Mouse (Mus musculus) ES-Bruce4 (cell line): Measurements from ENCODE around the gene Rapgef4. TPM values are rescaled to one million over a fixed set of nuclear protein-coding genes. Genes with fewer than 3 reads are reported as not detected.

Experiments used
- H3K27ac ChIP-seq: 2 replicates; pipeline ENCODE4 v1.5.1; 2012; ENCODE audit warnings: low read length, inconsistent platforms; ENCODE audit not compliant: insufficient read depth
- H3K27me3 ChIP-seq: 2 replicates; pipeline ENCODE4 v1.6.1; 2012; ENCODE audit warnings: mild to moderate bottlenecking, low read length, inconsistent platforms; ENCODE audit not compliant: control insufficient read depth, poor library complexity, insufficient read depth, severe bottlenecking
- H3K36me3 ChIP-seq: 2 replicates; pipeline ENCODE4 v1.6.1; 2012; ENCODE audit warnings: inconsistent platforms, mild to moderate bottlenecking, low read length, moderate library complexity; ENCODE audit not compliant: control insufficient read depth, poor library complexity, insufficient read depth, severe bottlenecking
- H3K4me1 ChIP-seq: one replicate; pipeline ENCODE4 v1.8.1; 2011; ENCODE audit warnings: low read length; ENCODE audit not compliant: control insufficient read depth, insufficient read depth
- H3K4me3 ChIP-seq: 2 replicates; pipeline ENCODE4 v1.5.1; 2011; ENCODE audit warnings: low read depth, mild to moderate bottlenecking, low read length
- H3K9ac ChIP-seq: 2 replicates; pipeline ENCODE4 v1.6.1; 2012; ENCODE audit warnings: low read depth, mild to moderate bottlenecking, inconsistent platforms; ENCODE audit not compliant: poor library complexity, severe bottlenecking
- H3K9me3 ChIP-seq: replicated peaks from 2 replicates; pipeline ENCODE4 v1.6.1; 2012; ENCODE audit warnings: mild to moderate bottlenecking, low read length, inconsistent platforms; ENCODE audit not compliant: control insufficient read depth, poor library complexity, insufficient read depth, severe bottlenecking
- CTCF ChIP-seq: IDR thresholded peaks from one replicate; pipeline ENCODE4 v1.8.1; 2011; ENCODE audit warnings: low read depth, low read length
- EP300 ChIP-seq: IDR thresholded peaks from 2 replicates; pipeline ENCODE4 v1.6.1; 2011; ENCODE audit warnings: low read depth, low read length; ENCODE audit not compliant: insufficient read depth
- POLR2A ChIP-seq: IDR thresholded peaks from one replicate; pipeline ENCODE4 v1.8.1; 2011; ENCODE audit warnings: low read length; ENCODE audit not compliant: insufficient read depth
- polyA plus RNA-seq: library from polyadenylated mRNA; stranded (reverse); fragments of >200 nt; gene quantifications from 2 replicates; pipeline ENCODE4 v1.2.4, GENCODE M21; 2011; ENCODE audit warnings: low read depth; ENCODE audit not compliant: missing spikeins, insufficient read depth, insufficient read length

Rapgef4 gene
- polyA plus RNA-seq, 1 experiment, result not detected

DNA sequence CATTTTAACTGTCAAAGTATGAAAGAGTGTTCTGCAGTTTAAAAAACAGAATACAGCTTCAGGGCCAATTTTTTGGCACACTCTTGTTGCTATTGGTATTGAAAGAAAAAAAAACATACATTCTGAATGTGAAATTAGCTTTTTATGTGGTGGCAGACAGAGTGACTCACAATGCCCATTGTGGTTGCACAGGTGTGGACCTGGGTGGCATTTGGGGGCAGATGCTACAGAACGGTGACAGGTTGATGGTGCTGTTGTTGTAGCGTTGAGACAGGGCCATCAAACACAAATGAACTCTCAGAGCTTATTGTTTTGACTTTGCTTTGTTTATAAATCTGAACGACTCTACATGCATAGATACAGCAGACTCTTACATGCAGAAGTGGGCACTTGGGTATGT, 202.7 kb downstream of the Rapgef4 start:
- Histone ChIP-seq H3K4me1 (no peaks in the 10 kb centered on the region), H3K27me3 (peaks cover 1% of the 10 kb centered on the region; the same call in 1 of the 2 replicates), H3K9me3 (no peaks in the 10 kb centered on the region), H3K27ac (no peak overlapping the region), H3K9ac (no peak overlapping the region), H3K4me3 (no peak overlapping the region), H3K36me3 (no peaks in the 10 kb centered on the region)
- TF ChIP-seq POLR2A, result no peak
- no peak for TF ChIP-seq EP300
- TF ChIP-seq CTCF, result no peak

DNA sequence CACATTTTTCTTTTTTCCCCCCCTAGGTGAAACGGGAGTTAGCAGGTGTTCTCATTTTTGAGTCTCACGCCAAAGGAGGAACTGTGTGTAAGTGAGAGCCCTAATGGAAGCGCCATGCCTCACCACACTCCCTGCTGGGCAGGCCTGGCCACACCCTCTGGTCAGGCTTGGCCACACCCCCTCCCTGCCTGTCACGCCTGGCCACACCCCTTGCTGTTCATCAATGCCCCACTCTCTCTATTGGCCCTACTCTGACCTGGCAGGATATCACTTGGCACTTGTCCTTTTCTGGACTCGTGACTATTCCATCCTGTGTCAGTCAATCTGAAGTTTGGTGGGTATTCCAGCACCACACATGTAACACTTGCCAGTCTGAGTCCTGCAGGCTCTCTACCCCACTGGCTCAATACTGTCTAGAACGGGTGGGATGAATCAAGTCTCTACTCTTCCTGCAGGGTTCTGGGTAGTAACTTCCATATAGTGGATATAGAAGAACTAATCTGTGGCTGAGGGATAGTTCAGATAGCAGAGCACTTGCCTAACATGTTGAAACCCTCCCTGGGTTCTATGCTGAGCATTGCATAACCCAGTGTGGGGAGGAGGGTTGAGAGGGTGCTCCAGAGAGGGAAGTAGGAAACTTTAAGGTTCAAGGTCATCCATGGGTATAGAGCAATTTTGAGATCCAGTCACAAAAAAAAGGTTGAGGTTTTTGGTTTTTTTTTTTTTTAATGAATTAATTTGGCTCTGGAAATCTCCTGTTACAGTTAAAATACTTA, 215.3 kb downstream of the Rapgef4 start:
- Histone ChIP-seq H3K9me3 (peaks cover 4% of the 10 kb centered on the region), H3K27me3 (no peaks in the 10 kb centered on the region), H3K36me3 (no peaks in the 10 kb centered on the region), H3K9ac (no peak overlapping the region), H3K27ac (no peak overlapping the region), H3K4me1 (no peaks in the 10 kb centered on the region), H3K4me3 (no peak overlapping the region)
- TF ChIP-seq EP300 (no peak), POLR2A (no peak), CTCF (no peak)

DNA sequence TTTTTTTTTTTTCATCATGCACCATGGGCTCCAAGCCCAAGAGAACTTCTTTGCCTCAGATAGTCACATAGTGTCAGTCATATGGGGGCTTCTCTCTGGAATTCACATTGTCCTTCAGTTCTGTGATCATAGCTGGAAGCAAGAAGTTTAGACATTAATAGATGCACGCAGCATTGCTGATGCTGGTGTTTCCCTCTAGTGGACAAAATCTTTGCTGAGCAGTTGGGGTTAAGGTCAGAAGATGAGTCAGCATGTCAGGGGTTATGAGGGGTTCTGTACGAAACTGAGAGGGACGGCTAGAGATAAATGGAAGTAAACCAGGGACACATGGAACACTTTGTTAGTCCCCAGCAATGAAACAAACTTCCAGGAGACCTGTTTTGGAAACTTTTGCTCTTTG, 216.0 kb downstream of the Rapgef4 start:
- H3K27me3 ChIP-seq, result no peaks in the 10 kb centered on the region
- H3K9me3 ChIP-seq, result no peaks in the 10 kb centered on the region
- no peak overlapping the region for H3K4me3 ChIP-seq
- TF ChIP-seq POLR2A, result no peak
- TF ChIP-seq EP300, result no peak
- no peak for TF ChIP-seq CTCF
- H3K27ac ChIP-seq, result no peak overlapping the region
- no peaks in the 10 kb centered on the region for H3K4me1 ChIP-seq
- no peak overlapping the region for H3K9ac ChIP-seq
- H3K36me3 ChIP-seq, result no peaks in the 10 kb centered on the region

DNA sequence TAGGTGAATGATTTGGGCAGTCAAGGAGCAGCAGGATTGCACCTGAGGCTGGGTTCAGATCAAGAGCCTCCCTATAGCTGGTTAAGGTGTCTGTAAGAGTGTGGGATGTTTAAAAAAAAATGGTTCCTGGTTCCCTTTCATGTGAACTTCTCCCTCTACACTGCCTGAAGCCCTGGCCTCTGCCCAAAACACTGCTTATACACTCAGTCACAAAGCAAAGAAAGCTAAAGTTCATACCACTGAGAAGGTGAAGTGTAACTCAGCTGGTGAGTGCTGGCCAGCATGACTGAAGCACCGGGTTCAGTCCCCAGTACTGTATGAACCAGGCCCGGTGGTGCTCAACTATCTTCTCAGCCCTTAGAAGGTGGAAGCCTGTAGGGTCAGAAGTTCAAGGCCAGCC, 218.4 kb downstream of the Rapgef4 start:
- no peak for TF ChIP-seq EP300
- TF ChIP-seq POLR2A, result no peak
- no peak for TF ChIP-seq CTCF
- no peak overlapping the region for H3K27ac ChIP-seq
- no peaks in the 10 kb centered on the region for H3K9me3 ChIP-seq
- H3K4me3 ChIP-seq, result no peak overlapping the region
- no peaks in the 10 kb centered on the region for H3K36me3 ChIP-seq
- no peak overlapping the region for H3K9ac ChIP-seq
- H3K4me1 ChIP-seq, result no peaks in the 10 kb centered on the region
- H3K27me3 ChIP-seq, result no peaks in the 10 kb centered on the region

DNA sequence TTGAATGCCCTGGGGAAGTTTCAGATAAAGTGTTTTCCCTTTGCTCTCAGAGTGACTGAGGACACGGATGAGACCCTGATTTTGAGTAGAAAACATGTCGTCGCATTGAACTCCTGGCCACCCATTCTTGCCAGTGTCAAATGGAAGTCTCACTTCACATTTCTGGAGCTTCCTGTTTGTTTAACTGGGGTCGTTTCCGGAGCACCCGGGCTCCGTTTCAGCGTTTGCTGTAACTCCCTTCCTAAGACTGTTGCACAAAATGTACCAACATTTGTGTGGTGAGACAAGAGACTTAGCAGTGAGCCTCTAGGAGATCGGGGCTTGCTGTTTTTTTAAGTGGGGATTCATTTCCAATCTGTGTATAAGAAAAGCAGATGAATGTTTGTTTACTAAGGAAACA, 220.5 kb downstream of the Rapgef4 start:
- Histone ChIP-seq H3K36me3 (no peaks in the 10 kb centered on the region), H3K27ac (no peak overlapping the region), H3K4me3 (no peak overlapping the region), H3K4me1 (no peaks in the 10 kb centered on the region), H3K27me3 (no peaks in the 10 kb centered on the region), H3K9me3 (no peaks in the 10 kb centered on the region), H3K9ac (no peak overlapping the region)
- no peak for TF ChIP-seq POLR2A
- no peak for TF ChIP-seq EP300
- no peak for TF ChIP-seq CTCF

DNA sequence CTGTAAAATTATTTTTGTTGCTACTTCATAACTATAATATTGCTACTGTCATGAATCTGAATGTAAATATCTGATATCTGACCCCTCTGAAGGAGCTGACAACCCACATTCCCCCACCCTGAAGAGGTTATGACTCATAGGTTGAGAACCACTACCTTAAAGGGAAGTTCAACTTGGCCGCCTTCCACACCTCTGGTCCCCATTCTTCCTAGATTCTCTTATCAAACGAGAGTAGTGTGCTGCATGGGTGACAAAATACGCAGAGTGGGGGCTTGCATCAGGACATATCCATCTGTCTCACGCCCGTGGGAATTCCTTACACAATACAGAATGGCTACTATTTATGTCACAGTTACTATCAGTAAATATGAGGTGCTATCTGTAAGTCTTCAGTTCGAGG, 221.2 kb downstream of the Rapgef4 start:
- no peaks in the 10 kb centered on the region for H3K4me1 ChIP-seq
- no peak overlapping the region for H3K4me3 ChIP-seq
- no peak overlapping the region for H3K27ac ChIP-seq
- no peak overlapping the region for H3K9ac ChIP-seq
- H3K27me3 ChIP-seq, result no peaks in the 10 kb centered on the region
- TF ChIP-seq EP300 (no peak), CTCF (no peak), POLR2A (no peak)
- H3K9me3 ChIP-seq, result no peaks in the 10 kb centered on the region
- no peaks in the 10 kb centered on the region for H3K36me3 ChIP-seq
